Comparison of ENCODE assay signal across 7 mouse cellular contexts in the genomic region with DNA sequence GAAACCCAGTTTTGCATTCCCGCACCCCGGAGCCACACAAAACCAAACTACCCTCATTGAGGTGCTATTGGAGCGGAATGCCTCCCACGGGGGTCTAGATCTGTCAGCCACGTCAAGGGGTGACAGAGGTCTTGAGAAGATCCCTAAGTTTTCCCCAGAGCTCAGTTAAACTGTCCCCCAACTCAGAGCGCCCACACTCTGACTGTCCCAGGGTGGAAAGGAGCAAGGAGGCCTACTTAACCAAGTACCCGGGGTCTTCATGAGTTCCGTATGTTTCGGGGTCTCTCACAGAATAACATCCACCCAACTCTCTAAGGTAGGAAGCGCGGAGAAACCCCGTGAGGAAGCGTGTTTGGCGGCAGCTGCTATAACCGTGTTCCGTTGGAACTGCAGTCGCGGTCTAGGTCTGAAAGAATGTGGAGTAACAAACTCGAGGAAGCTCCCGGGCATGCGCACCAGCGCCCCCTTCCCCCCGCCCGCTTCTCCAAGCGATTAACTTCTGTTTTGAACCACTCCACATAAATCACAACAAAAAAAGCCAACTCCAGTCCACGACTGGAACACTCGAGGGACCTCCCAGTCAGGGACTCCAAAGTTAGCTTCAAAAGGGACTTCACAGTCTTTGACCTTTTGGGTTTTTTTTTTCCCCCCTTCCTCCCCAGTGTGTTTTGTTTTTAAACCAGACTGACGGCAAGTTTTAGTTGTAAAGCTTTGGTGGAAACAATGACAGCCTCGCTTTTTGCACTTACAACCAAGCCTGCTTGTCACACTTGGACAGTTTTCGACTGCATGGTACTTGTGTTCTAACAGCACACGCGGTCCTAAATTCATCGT. TPM values are rescaled to one million over a fixed set of nuclear protein-coding genes. Genes with fewer than 3 reads are reported as not detected.
DNase-seq lines count a peak whose midpoint lies in the region; ATAC-seq lines count a peak whose summit lies in the region.

No protein-coding gene starts in this region.

- peak overlapping the region; percentile 78 for H3K27ac ChIP-seq in hindbrain, embryonic 16.5 days (ENCODE audit: low read depth, low read length)
- peak overlapping the region; percentile 99 for H3K27ac ChIP-seq in limb, embryonic 12.5 days
- peak overlapping the region; percentile 91 for H3K27ac ChIP-seq in midbrain, embryonic 12.5 days (replicated peaks)

- peak overlapping the region; percentile 68 for H3K4me3 ChIP-seq in hindbrain, embryonic 16.5 days (ENCODE audit: low read length)
- peak overlapping the region; percentile 73 for H3K4me3 ChIP-seq in limb, embryonic 12.5 days (replicated peaks)
- H3K4me3 ChIP-seq in midbrain, embryonic 12.5 days, result peak overlapping the region; percentile 70

- H3K27me3 ChIP-seq in hindbrain, embryonic 16.5 days (replicated peaks; ENCODE audit: control insufficient read depth, insufficient read depth, low read length), result no peaks in the 10 kb centered on the region
- H3K27me3 ChIP-seq in limb, embryonic 12.5 days, result no peaks in the 10 kb centered on the region
- peaks cover 17% of the 10 kb centered on the region; the same call in 1 of the 2 replicates for H3K27me3 ChIP-seq in midbrain, embryonic 12.5 days

- H3K9ac ChIP-seq in hindbrain, embryonic 16.5 days (ENCODE audit: low read depth, low read length), result peak overlapping the region; percentile 61
- H3K9ac ChIP-seq in limb, embryonic 12.5 days (replicated peaks), result peak overlapping the region; percentile 89
- peak overlapping the region; percentile 73 for H3K9ac ChIP-seq in midbrain, embryonic 12.5 days (replicated peaks)

- ATAC-seq in hindbrain, embryonic 16.5 days, result no peak
- ATAC-seq in limb, embryonic 12.5 days (ENCODE audit: insufficient number of reproducible peaks, insufficient read depth, low FRiP score, low TSS enrichment, low read depth), result no peak
- no peak for ATAC-seq in midbrain, embryonic 12.5 days (ENCODE audit: low FRiP score, low read depth)

- WGBS in hindbrain, embryonic 16.5 days, result under 1% methylated on average over 33 of the region's 33 CpGs
- WGBS in limb, embryonic 12.5 days, result under 1% methylated on average over 33 of the region's 33 CpGs
- WGBS in midbrain, embryonic 12.5 days, result under 1% methylated on average over 33 of the region's 33 CpGs

- no peaks in the 10 kb centered on the region for H3K36me3 ChIP-seq in hindbrain, embryonic 16.5 days (ENCODE audit: control insufficient read depth, insufficient read depth, low read length)
- peaks cover 17% of the 10 kb centered on the region for H3K36me3 ChIP-seq in limb, embryonic 12.5 days
- peaks cover 13% of the 10 kb centered on the region for H3K36me3 ChIP-seq in midbrain, embryonic 12.5 days

- H3K4me1 ChIP-seq in hindbrain, embryonic 16.5 days (ENCODE audit: control insufficient read depth, insufficient read depth, low read depth, low read length), result peaks cover 38% of the 10 kb centered on the region
- peaks cover 32% of the 10 kb centered on the region for H3K4me1 ChIP-seq in limb, embryonic 12.5 days (replicated peaks)
- peaks cover 37% of the 10 kb centered on the region for H3K4me1 ChIP-seq in midbrain, embryonic 12.5 days

- no peaks in the 10 kb centered on the region for H3K9me3 ChIP-seq in hindbrain, embryonic 16.5 days (ENCODE audit: control insufficient read depth, low read length)
- no peaks in the 10 kb centered on the region for H3K9me3 ChIP-seq in limb, embryonic 12.5 days
- no peaks in the 10 kb centered on the region for H3K9me3 ChIP-seq in midbrain, embryonic 12.5 days

- H3K4me2 ChIP-seq in hindbrain, embryonic 16.5 days (ENCODE audit: low read length), result peak overlapping the region; percentile 97
- H3K4me2 ChIP-seq in limb, embryonic 12.5 days, result peak overlapping the region; percentile 97
- H3K4me2 ChIP-seq in midbrain, embryonic 12.5 days (replicated peaks), result peak overlapping the region; percentile 90

- DNase-seq in Muller cell, postnatal 12 days (ENCODE audit: inconsistent ontology term), result peak; percentile 94
- DNase-seq in c-Kit-positive CD71-positive TER-119-negative erythroid progenitor cells, embryonic 14.5 days (ENCODE audit: low read depth), result peak; percentile 66
- DNase-seq in gastrocnemius, adult 8-10 months (ENCODE audit: low spot score in 2 of 2), result peak; percentile 85 to 86
- DNase-seq in spleen, postnatal 14 days (ENCODE audit: low spot score in 2 of 2), result peak; percentile 62 to 69

RNA-seq across cellular contexts. Expression of gene Tgif1, which starts 3.7 kb away (rescaled TPM):
- total RNA-seq in gastrocnemius, adult 8-10 months (2022), result 1 to 10 TPM; 5.6 to 7.2 (median 5.9) TPM
- polyA plus RNA-seq in hindbrain, embryonic 16.5 days (2015; fragmentation: Nextera tagmentation; extraction: Ambion mirVana), result 13.2 and 14.5 TPM in 2 replicates
- 130 and 136 TPM in 2 replicates for polyA plus RNA-seq in limb, embryonic 12.5 days (2016; fragmentation: Nextera tagmentation; extraction: Ambion mirVana)
- polyA plus RNA-seq in midbrain, embryonic 12.5 days (2016; fragmentation: Nextera tagmentation; extraction: Ambion mirVana), result 50.1 and 58.9 TPM in 2 replicates
